Mouse (Mus musculus) spleen, postnatal 10 days (tissue): ENCODE measurements around the gene Gm21992.

Experiments
- DNase-seq, 2 experiments: peaks; one replicate each; pipeline ENCODE4 v3.0.0; 2021 to 2022; ENCODE audit warnings: low spot score in 2 of 2

The Gm21992 gene

GRCm38 (mm10) chr19:4712156-4712780 is 99.1 kb downstream of the Gm21992 start:
- no peak for DNase-seq

- no peak for DNase-seq
Measured at GRCm38 (mm10) chr19:4711601-4712155, 99.7 kb downstream of the Gm21992 start.

- DNase-seq, result no peak
Measured at GRCm38 (mm10) chr19:4711098-4711600, 100.3 kb downstream of the Gm21992 start, which contains the start of gene Sptbn2. Gene Sptbn2 (plus strand): TSS chr19:4711167.

GRCm38 (mm10) chr19:4708765-4709164 is 102.6 kb downstream of the Gm21992 start:
- DNase-seq, result no peak

- DNase-seq, result no peak
Measured at GRCm38 (mm10) chr19:4701221-4701620, 110.2 kb downstream of the Gm21992 start.

GRCm38 (mm10) chr19:4700656-4701055 is 110.8 kb downstream of the Gm21992 start:
- no peak for DNase-seq

- no peak for DNase-seq
Measured at GRCm38 (mm10) chr19:4699821-4700220, 111.6 kb downstream of the Gm21992 start.

GRCm38 (mm10) chr19:4698856-4699255 is 112.6 kb downstream of the Gm21992 start:
- DNase-seq, result no peak

GRCm38 (mm10) chr19:4698205-4698677 is 113.2 kb downstream of the Gm21992 start, which contains the start of gene Gm960:
Gene Gm960 (minus strand): TSS chr19:4698668.
- peak in 1 of 2 experiments; percentile 37 for DNase-seq

- no peak for DNase-seq
Measured at GRCm38 (mm10) chr19:4697721-4698120, 113.7 kb downstream of the Gm21992 start.

GRCm38 (mm10) chr19:4697121-4697520 is 114.3 kb downstream of the Gm21992 start:
- DNase-seq, result no peak

- no peak for DNase-seq
Measured at GRCm38 (mm10) chr19:4694346-4694745, 117.1 kb downstream of the Gm21992 start.
